Mouse (Mus musculus) bone marrow macrophage, adult 2 months (primary cell): Measurements from ENCODE around the gene Hat1. TPM values are rescaled to one million over a fixed set of nuclear protein-coding genes. Genes with fewer than 3 reads are reported as not detected.

Source experiments
- H3K27ac ChIP-seq: 2 replicates; pipeline ENCODE4 v1.5.1; 2012; ENCODE audit warnings: low read depth, low read length; ENCODE audit not compliant: insufficient read depth
- H3K4me1 ChIP-seq: 2 replicates; pipeline ENCODE4 v1.6.1; 2012; ENCODE audit warnings: low read length; ENCODE audit not compliant: control insufficient read depth, insufficient read depth
- H3K4me3 ChIP-seq: 2 replicates; pipeline ENCODE4 v1.5.1; 2012; ENCODE audit warnings: mild to moderate bottlenecking, low read length, moderate library complexity; ENCODE audit not compliant: insufficient read depth
- CTCF ChIP-seq: IDR thresholded peaks from 2 replicates; pipeline ENCODE4 v1.5.1; 2012; ENCODE audit warnings: low read depth, mild to moderate bottlenecking, low read length, moderate library complexity
- POLR2A ChIP-seq: IDR thresholded peaks from 2 replicates; pipeline ENCODE4 v1.6.1; 2012; ENCODE audit warnings: mild to moderate bottlenecking, low read depth, low read length, borderline replicate concordance
- polyA plus RNA-seq: library from polyadenylated mRNA; stranded (reverse); fragments of >200 nt; gene quantifications from 2 replicates; pipeline ENCODE4 v1.2.4, GENCODE M21; 2012; ENCODE audit not compliant: missing spikeins, insufficient read depth, insufficient read length

Hat1 gene
- polyA plus RNA-seq, 1 experiment = 47.5 TPM

GRCm38 (mm10) chr2:71420895-71421425 is 32.2 kb downstream of the Hat1 start:
- Histone ChIP-seq H3K4me3 (no peak overlapping the region), H3K27ac (no peak overlapping the region), H3K4me1 (0 out of 2 replicates have a peak, but pooled peaks cover 2% of the 10 kb centered on the region)
- TF ChIP-seq CTCF (no peak), POLR2A (no peak)

- no peaks in the 10 kb centered on the region for H3K4me1 ChIP-seq
- TF ChIP-seq POLR2A (no peak), CTCF (no peak)
- H3K27ac ChIP-seq = no peak overlapping the region
- no peak overlapping the region for H3K4me3 ChIP-seq
These were observed 35.8 kb downstream of the Hat1 start for GRCm38 (mm10) chr2:71424545-71424944.

- H3K4me1 ChIP-seq = no peaks in the 10 kb centered on the region
- H3K4me3 ChIP-seq = no peak overlapping the region
- TF ChIP-seq CTCF (no peak), POLR2A (no peak)
- H3K27ac ChIP-seq = no peak overlapping the region
These were observed 46.7 kb downstream of the Hat1 start for GRCm38 (mm10) chr2:71435440-71435839.

GRCm38 (mm10) chr2:71443376-71443775 is 54.6 kb downstream of the Hat1 start:
- no peak overlapping the region for H3K4me3 ChIP-seq

GRCm38 (mm10) chr2:71445536-71446196 is 56.9 kb downstream of the Hat1 start:
- no peak overlapping the region for H3K27ac ChIP-seq
- TF ChIP-seq POLR2A = no peak
- no peak for TF ChIP-seq CTCF

More at GRCm38 (mm10) chr2:71443376-71443775, 54.6 kb downstream of the Hat1 start:
- H3K4me1 ChIP-seq = 0 out of 2 replicates have a peak, but pooled peaks cover 3% of the 10 kb centered on the region
- TF ChIP-seq POLR2A (no peak), CTCF (no peak)
- H3K27ac ChIP-seq = no peak overlapping the region

GRCm38 (mm10) chr2:71449604-71450003 is 60.8 kb downstream of the Hat1 start:
- Histone ChIP-seq H3K4me1 (peaks cover 6% of the 10 kb centered on the region; the same call in 1 of the 2 replicates), H3K4me3 (no peak overlapping the region)
- TF ChIP-seq CTCF (0 out of 2 replicates have a peak, but pooled peaks have one; percentile 20), POLR2A (no peak)

More at GRCm38 (mm10) chr2:71445536-71446196, 56.9 kb downstream of the Hat1 start:
- H3K4me1 ChIP-seq = 0 out of 2 replicates have a peak, but pooled peaks cover 3% of the 10 kb centered on the region
- H3K4me3 ChIP-seq = no peak overlapping the region

GRCm38 (mm10) chr2:71451761-71452160 is 63.0 kb downstream of the Hat1 start:
- Histone ChIP-seq H3K4me1 (peaks cover 2% of the 10 kb centered on the region; the same call in 1 of the 2 replicates), H3K4me3 (no peak overlapping the region), H3K27ac (no peak overlapping the region)
- TF ChIP-seq CTCF (peak; percentile 14; the same call in 1 of the 2 replicates), POLR2A (no peak)

More at GRCm38 (mm10) chr2:71449604-71450003, 60.8 kb downstream of the Hat1 start:
- no peak overlapping the region for H3K27ac ChIP-seq

GRCm38 (mm10) chr2:71453161-71453916 is 64.6 kb downstream of the Hat1 start, which contains the start of gene Metap1d:
Gene Metap1d (plus strand): TSS chr2:71453276.
- TF ChIP-seq CTCF (no peak), POLR2A (no peak)
- Histone ChIP-seq H3K4me3 (peak within 1 kb of the TSS; percentile 69), H3K27ac (peak within 1 kb of the TSS; percentile 2; the same call in 1 of the 2 replicates), H3K4me1 (peaks cover 2% of the 10 kb centered on the region; the same call in 1 of the 2 replicates)

- H3K4me3 ChIP-seq = peak overlapping the region; percentile 69
- no peak for TF ChIP-seq POLR2A
- TF ChIP-seq CTCF = no peak
These were observed 65.1 kb downstream of the Hat1 start for GRCm38 (mm10) chr2:71453917-71454260.

GRCm38 (mm10) chr2:71458624-71459023 is 69.9 kb downstream of the Hat1 start:
- no peak overlapping the region for H3K27ac ChIP-seq
- TF ChIP-seq CTCF (no peak), POLR2A (no peak)
- peaks cover 7% of the 10 kb centered on the region for H3K4me1 ChIP-seq
- H3K4me3 ChIP-seq = no peak overlapping the region

More at GRCm38 (mm10) chr2:71453917-71454260, 65.1 kb downstream of the Hat1 start:
- peaks cover 4% of the 10 kb centered on the region; the same call in 1 of the 2 replicates for H3K4me1 ChIP-seq
- H3K27ac ChIP-seq = no peak overlapping the region
